Mouse (Mus musculus) layer of hippocampus, adult 2 months (tissue): ENCODE measurements at regions not wholly inside any gene's neighbourhood (a gene's known extent, or its start where the extent isn't known, plus 50 kb on each side); places are given as distances from the start of the nearest gene placed in this dataset.

ENCODE experiments used
- DNase-seq, 2 experiments: peaks; one replicate each; pipeline ENCODE4 v3.0.0; 2022; ENCODE audit warnings: low spot score in 2 of 2
- H3K27ac ChIP-seq: fragments of 200-600 bp; 2 replicates; pipeline ENCODE4 v1.8.1; 2022
- H3K4me3 ChIP-seq: fragments of 200-600 bp; 2 replicates; pipeline ENCODE4 v1.8.1; 2022; ENCODE audit warnings: mild to moderate bottlenecking
- CTCF ChIP-seq: fragments of 200-600 bp; conservative IDR thresholded peaks from 2 replicates; pipeline ENCODE4 v1.8.1; 2022; ENCODE audit warnings: antibody characterized with exemption, mild to moderate bottlenecking, moderate library complexity

- TF ChIP-seq CTCF = no peak
- H3K4me3 ChIP-seq = no peak overlapping the region
- no peak for DNase-seq
- H3K27ac ChIP-seq = no peak overlapping the region
Measured at GRCm38 (mm10) chr3:42040959-42041358, 298.5 kb downstream of the D3Ertd751e start.

GRCm38 (mm10) chr3:42057286-42057868, 315.0 kb downstream of the D3Ertd751e start:
- H3K27ac ChIP-seq = no peak overlapping the region
- H3K4me3 ChIP-seq = no peak overlapping the region
- DNase-seq = no peak
- no peak for TF ChIP-seq CTCF

- no peak overlapping the region for H3K4me3 ChIP-seq
- H3K27ac ChIP-seq = no peak overlapping the region
- TF ChIP-seq CTCF = no peak
- no peak for DNase-seq
Measured at GRCm38 (mm10) chr3:42065093-42065935, 322.9 kb downstream of the D3Ertd751e start.

- no peak for TF ChIP-seq CTCF
- no peak for DNase-seq
- Histone ChIP-seq H3K27ac (no peak overlapping the region), H3K4me3 (no peak overlapping the region)
Measured at GRCm38 (mm10) chr3:42065962-42066361, 323.6 kb downstream of the D3Ertd751e start.

- Histone ChIP-seq H3K4me3 (no peak overlapping the region), H3K27ac (no peak overlapping the region)
- TF ChIP-seq CTCF = no peak
- DNase-seq = peak; percentile 20 to 42
Measured at GRCm38 (mm10) chr3:42067036-42067435, 324.6 kb downstream of the D3Ertd751e start.

- DNase-seq = peak; percentile 7 to 57
- H3K4me3 ChIP-seq = no peak overlapping the region; the same call in 1 of the 2 replicates
- H3K27ac ChIP-seq = no peak overlapping the region
- TF ChIP-seq CTCF = peak; percentile 80
Measured at GRCm38 (mm10) chr3:42074532-42075287, 332.3 kb downstream of the D3Ertd751e start.

- peak; percentile 61 to 79 for DNase-seq
- Histone ChIP-seq H3K27ac (peak overlapping the region; percentile 52; the same call in 1 of the 2 replicates), H3K4me3 (peak overlapping the region; percentile 22)
- peak; percentile 96 for TF ChIP-seq CTCF
Measured at GRCm38 (mm10) chr3:42110976-42111847, 368.8 kb downstream of the D3Ertd751e start.

- no peak overlapping the region for H3K27ac ChIP-seq
Measured at GRCm38 (mm10) chr3:42129821-42130560, 387.6 kb downstream of the D3Ertd751e start.

GRCm38 (mm10) chr3:42132322-42132721, 389.9 kb downstream of the D3Ertd751e start:
- DNase-seq = no peak
- TF ChIP-seq CTCF = no peak
- Histone ChIP-seq H3K27ac (no peak overlapping the region), H3K4me3 (no peak overlapping the region)

More at GRCm38 (mm10) chr3:42129821-42130560, 387.6 kb downstream of the D3Ertd751e start:
- DNase-seq = peak in 1 of 2 experiments; percentile 19
- TF ChIP-seq CTCF = no peak
- no peak overlapping the region for H3K4me3 ChIP-seq

- DNase-seq = no peak
- Histone ChIP-seq H3K4me3 (no peak overlapping the region), H3K27ac (no peak overlapping the region)
- no peak for TF ChIP-seq CTCF
Measured at GRCm38 (mm10) chr3:42153372-42153771, 411.0 kb downstream of the D3Ertd751e start.

GRCm38 (mm10) chr3:42154909-42155308, 412.5 kb downstream of the D3Ertd751e start:
- no peak for TF ChIP-seq CTCF
- H3K27ac ChIP-seq = no peak overlapping the region

More at GRCm38 (mm10) chr3:42154909-42155308, 412.5 kb downstream of the D3Ertd751e start:
- no peak overlapping the region for H3K4me3 ChIP-seq
- no peak for DNase-seq
